Mouse (Mus musculus) natural killer cell, adult 2 months (primary cell): ENCODE results near the gene Pxylp1.

Experiments used
- DNase-seq, 2 experiments: peaks; one replicate each; pipeline ENCODE4 v3.0.0; 2022; ENCODE audit warnings: low spot score in 2 of 2

Gene Pxylp1

DNA sequence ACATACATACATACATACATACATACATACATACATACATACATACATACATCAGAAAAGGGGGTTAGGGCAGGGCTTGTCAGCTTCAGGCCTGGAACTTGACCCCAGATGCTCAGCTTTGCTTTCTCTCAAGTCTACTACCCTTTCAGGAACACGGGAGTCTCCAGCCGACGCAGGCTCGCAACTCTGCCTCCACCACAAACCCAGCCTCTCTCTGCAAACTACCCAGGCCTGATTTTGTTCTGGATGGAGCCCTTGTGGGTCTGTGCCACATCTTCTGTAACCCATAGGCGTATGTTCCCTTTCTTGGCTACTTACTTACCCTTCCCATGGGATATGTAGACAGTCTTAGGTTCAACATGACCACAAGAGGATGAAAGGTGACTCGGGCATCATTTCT is 1.7 kb downstream of the Pxylp1 start:
- DNase-seq: no peak

DNA sequence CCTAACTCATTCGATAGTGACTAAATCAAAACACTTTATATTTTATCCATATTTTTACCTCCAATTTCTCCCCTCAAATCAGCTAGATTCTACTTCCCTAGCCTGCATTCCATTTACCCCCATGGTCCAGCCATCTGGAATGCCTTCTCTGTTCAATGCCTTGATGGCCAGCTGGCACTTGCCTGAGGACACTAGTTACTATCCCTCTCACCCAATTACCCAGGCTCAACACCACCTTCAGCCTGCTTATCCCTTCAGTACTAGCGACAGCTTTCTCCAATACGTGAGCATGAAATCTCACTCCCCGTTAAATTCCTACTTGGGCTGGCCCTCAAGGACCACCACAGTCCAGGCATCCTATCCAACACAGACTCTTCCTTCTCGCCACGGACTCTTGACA is 2.2 kb downstream of the Pxylp1 start:
- no peak for DNase-seq

DNA sequence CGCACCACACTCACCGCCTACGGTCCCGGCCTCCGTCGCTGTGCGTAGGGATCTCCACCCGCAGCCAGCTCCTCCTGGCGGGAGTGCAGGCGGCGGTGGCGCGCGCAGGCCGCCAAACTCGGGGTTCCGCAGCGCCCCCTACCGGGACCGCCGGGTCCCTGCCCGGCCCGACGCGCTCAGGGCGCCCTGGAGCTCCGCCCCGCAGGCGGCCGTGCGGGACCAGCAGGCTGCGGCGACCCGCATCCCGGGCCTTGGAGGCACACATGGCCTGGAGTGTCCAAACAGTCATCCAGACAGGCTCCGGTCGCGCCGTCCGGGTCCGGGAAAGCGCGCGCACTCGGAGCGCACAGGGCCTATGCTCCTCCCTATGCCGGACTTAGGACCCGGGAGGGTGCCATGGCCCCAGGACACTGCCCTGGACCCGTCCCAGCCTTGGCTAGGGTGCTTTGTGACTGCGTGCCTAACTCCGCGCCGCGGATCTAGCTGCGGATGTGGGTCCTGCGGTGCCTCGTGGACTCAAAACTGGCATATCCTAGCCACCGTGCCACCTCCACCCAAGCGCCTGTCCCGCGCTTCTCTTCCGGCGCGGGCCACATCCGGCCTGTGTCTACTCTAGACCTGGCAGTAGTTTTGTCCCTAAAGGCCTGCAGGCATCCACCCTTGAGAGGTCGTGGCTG is 3.0 kb downstream of the Pxylp1 start:
- peak; percentile 79 to 83 for DNase-seq

DNA sequence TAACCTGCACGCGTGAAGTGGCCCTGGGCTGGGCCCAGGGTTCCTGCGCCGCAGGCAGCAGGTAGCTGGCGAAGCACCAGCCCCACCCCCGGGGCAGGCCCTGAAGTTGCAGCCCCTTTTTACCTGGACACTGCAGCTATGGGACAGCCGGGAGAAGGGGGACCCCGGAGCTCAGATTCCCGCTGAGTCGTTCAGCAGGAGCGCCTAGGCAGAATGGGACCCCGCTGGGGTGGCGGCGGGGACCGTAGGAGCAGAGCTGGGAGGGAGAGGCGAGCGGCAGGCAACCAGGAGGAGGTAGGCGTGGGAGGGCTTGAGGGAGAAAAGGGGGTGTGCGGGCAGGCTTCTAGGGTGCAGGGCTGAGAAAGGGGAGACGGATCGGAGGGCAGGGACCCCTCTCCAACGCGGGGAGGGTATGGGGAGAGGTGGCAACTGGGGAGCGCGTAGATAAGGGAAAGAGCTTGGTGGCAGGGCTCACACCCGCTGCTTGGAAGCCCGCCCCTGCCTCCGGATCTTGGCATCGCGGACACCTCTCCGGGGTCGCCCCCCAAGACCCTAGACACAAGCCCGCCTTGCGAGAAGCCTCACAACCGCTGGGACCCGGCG is 3.6 kb downstream of the Pxylp1 start:
- peak; percentile 10 to 16 for DNase-seq

GRCm38 (mm10) chr9:96887954-96888353 is 4.5 kb downstream of the Pxylp1 start:
- no peak for DNase-seq

DNA sequence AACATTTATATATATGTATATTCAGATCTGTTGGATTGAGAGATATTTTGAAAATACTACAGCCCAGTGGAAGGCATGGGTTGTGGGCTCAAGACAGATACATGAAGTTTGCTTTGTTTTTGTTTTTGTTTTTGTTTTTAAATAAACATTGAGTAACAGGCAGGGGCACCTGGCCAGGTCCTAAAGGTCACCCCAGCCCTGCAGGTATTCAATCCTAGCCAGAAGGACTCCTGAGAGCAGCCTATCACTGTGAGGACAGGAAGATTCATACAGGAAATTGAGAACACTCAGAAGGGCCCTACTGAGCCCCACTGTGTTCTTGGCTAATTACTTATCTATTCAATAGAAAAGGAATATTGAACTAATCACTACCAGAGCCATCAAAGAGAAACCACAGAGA is 5.0 kb downstream of the Pxylp1 start:
- no peak for DNase-seq

DNA sequence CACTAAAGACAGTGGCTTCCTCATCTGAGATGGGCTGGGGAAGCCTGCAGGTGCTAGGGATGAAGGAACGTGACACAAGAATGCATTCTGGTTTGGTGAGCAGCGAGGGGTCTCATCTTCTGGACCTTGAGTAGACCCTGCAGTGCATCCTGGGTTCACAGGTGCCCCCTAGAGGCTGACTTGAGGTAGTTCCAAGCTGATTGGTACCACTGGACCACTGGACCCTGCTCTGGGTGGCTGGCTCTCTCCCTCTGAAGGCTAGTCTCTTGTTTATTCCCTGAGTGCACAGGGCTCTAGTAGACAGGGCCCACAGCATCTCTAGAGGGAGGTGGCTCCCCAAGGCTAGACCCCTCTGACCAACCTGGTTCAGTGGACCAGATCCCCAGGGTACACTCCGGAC is 6.7 kb downstream of the Pxylp1 start:
- DNase-seq: peak in 1 of 2 experiments; percentile 6

DNA sequence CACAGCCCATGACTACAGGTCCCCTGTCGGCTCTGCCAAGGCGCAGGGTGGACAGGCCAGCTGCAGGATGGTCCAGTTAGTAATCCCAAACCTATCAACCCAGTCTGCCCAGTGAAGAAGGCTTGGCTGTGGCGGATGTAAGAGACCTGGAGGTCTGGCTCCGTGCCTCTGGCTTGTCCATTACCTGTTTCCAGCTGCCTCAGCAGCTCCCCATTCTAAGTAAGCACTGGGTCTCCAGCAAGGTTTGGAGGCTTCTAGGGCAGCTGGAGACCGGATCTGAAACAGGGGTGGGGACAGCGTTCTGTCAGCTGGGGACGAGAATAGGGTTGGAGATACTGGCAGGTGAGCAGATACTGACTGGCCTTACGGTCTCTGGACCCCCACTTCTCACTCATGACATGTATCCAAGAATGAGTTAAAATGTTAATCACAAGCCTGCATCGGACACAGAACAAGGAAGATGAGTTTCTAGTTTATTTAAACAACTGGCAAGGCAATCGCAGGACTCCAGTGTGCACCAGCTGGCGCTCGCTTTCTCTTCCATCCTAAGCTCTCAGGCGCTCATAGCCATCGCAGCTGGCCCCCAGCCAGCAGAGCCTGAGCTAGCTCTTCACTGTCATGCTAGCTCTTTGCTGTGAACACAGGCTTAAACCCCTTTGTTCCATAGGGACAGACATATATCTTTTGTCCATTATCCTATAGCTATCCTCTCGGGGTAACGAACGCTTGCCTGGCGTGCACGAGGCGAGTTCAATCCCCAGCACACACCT is 9.8 kb downstream of the Pxylp1 start:
- DNase-seq: no peak

GRCm38 (mm10) chr9:96881901-96882300 is 10.6 kb downstream of the Pxylp1 start:
- no peak for DNase-seq

DNA sequence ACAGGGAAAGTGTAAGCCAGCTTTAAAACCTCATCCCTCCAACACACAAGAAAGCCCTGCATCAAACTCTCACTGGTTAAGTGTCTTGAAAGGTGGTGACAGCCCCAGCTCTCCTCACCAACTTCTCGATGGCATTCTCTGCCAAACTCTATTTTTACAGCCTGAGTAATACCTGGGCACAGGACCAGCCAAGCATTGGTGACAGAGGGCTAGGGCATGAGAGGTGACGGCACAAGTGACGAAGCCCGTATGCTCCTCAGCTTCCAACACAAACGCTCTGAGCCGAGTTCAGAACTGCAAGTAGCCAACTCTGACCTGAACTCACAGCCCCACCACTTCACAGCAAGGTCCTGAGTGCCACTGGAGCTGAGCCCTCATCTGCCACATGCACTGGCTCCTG is 13.4 kb downstream of the Pxylp1 start:
- DNase-seq: no peak

DNA sequence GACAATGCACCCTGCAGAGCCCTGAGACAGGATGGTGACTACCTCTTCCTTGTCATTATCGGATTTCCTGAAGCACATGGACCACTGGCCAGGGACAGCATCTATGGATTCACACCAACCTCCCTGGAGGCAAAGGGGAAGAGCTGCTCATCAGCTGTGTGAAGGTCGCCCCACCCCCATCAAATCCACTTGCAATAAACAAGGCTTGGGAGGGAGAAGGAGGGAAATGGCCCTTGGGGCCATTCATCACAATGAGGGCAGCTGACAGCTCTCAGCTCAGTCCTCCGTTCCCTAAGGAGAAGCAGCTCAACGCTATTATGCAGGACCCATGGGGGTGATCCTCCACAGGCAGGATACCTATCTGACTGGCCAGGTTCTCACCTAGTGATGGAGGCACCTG is 14.0 kb downstream of the Pxylp1 start:
- DNase-seq: no peak

DNA sequence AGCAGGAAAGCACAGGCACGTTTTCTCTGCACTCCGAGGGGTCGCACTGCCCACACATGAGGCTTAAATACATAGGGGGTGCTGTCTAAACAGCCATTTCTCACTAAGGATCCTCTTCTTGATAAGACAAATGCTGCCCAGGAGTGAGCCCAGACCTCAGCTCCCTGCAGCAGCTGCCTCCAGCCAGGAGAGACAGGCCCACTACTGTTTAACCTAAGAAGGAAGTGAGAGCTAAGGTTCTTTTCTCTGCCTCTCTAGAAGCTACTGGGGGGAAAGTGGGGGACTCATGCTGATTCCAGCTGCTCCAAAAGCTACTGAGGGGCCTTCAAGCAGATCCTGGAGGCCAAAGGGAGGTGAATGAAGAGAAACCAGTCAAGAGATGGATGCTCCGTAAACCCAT is 16.8 kb downstream of the Pxylp1 start:
- no peak for DNase-seq

DNA sequence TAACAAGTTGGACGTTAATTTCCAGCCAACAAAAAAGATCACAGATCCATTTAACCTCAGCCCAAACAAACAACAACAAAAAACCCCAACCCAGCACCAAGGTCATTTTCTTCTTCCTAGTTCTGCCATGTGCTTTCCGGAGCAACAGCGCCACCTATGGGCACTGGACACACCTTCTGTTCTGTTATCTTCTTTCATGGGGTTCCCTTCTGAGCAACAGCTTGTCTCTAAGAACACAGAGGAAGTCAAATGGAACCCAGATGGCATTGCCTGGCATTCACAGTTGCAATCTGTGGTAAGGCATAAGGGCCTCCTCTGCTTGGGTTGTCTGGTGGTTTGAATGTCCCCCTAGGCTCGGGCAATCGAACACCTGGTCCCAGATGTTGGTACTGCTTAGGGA is 19.4 kb downstream of the Pxylp1 start:
- DNase-seq: no peak

DNA sequence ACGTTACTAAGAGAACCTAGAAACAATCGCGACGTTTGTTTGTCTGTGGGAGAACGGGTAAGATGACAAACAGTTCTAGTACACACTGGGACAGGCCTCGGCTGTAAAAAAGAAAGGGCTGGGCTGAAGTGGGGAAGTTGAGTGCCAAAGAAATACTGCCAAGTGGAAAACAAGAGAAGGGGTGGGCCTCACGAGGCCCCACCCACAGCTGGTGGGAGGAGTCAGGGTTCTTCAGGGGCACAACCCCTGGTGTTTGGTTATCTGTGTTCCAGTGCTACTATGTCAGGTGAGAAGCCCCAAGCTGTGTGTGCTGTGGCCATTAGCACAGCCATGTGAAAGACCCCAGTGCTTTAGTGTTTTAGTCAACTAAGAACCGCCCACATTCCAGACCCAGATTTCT is 22.4 kb downstream of the Pxylp1 start:
- DNase-seq: no peak

- no peak for DNase-seq
Measured at GRCm38 (mm10) chr9:96869542-96869941, 22.9 kb downstream of the Pxylp1 start.

DNA sequence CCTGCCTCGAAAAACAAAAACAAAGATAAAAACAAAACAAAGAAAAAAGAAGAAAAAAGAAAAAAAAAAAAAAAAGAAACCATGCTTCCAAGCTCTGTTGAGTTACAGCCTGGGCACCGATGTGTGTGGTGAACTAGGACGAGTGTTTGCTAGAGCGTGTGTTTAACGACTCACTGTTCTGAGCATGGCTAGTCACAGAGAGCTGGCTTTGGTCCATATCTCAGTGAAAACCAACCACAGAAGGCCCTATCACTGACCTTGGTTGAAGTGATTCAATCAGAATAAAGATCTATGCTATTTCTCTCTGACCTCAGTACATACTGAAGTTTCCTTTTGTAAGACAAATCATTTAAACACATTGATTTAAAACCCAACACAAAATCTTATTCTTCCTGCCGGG is 23.9 kb downstream of the Pxylp1 start:
- no peak for DNase-seq

DNA sequence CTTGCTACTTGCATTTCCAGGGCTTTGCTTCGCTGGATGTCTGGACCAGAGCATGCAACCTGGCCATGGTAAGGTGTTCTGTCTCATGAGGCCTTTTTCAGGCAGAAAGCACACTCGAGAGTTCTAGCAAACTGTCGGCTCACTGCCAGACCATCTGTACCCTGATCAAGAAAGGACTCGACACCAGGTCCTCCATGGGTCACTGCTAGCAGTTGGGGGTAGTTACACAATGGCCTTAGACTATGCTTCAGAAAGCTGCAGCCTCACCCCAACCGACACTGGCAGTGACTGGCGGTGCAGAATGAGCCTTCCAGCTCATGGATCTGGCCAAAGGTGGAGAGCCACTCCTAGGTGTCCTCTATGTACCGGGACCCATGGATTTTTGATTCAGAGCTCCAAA is 25.3 kb downstream of the Pxylp1 start:
- DNase-seq: no peak

DNA sequence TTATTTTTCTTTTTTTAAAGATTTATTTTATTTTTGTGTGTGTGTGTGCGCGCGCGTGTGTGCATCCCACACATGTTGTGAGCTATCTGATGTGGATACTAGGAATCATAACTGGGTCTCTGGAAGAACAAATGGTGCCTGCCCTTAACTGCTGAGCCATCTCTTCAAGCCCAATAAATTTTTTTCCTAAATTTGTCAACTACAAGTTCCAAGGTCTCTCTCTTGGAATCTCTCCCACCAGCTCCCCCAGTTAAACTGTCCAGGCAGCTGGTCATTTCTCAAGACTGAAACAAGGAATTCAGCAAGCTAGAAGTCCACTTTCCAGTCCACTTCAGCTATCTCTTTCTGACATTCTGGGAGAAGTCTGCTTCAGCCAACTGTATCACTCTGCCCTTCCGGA is 26.3 kb downstream of the Pxylp1 start:
- DNase-seq: no peak

- no peak for DNase-seq
Measured at GRCm38 (mm10) chr9:96865473-96866050, 26.9 kb downstream of the Pxylp1 start.

DNA sequence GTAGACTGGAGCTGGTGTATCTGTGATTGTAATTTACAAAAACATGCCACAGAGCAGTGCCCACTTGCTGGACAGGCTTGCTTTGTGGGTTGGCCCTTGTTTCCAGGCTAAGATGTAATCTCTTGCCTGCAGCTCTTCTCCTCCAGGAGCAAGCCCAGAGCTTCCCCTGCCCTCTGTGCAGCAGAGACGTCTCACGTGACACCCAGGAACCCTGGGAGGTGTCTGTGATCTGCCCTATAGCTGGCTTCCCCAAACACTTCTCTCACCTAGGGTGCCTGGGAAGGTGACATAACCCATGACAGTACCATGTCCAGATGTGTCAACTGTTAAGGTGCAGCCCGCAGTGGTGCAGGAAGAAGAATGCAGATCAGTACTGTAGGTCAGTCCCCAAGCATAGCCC is 28.9 kb downstream of the Pxylp1 start:
- no peak for DNase-seq

DNA sequence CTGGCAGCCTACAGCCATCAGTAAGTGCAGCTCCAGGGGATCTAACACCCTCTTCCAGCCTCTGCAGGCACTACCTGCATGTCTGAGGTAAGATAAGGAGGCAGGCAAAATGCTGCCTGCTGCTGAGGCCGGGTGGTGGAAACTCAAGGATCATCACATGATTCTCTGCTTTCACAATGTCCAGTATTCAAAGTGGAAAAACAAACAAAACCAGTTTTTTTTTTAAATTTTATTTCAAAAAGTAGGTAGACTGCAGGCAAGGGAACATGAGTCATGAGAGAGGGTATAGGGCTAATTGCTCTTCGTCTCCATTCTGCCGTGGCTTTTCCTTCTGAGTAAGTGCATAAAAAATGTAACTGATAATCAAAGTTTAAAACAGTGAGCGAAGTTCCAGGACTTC is 29.6 kb downstream of the Pxylp1 start:
- DNase-seq: no peak

DNA sequence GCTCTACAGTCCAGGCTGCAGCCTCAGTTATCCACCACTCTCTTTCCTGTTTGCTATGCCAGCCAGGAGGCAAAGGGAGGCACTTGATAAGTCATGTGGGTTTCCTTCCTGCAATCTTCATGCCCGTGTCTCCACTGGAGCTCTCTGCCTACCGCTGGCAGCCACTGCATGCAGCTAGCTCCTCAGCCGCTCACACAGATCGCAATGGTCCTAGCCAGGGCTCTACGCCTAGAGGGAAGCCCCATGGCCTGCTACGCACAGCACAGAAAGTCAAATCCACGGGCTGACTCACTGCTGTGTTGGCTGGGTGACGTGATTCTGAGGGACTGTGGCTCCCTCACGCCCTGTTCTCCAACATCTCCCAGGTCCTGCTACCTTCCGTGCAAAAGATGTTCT is 31.4 kb downstream of the Pxylp1 start:
- no peak for DNase-seq
